Mouse (Mus musculus) left cerebral cortex, adult 8-10 months (tissue): ENCODE measurements around the gene Chd6. TPM values are rescaled to one million over a fixed set of nuclear protein-coding genes. Genes with fewer than 3 reads are reported as not detected.
A peak's percentile ranks its signal among the peaks of the same experiment; 100 is the strongest.
"Not testable (repeated sequence)": the region's sequence is repeated elsewhere in the genome, so short reads cannot be mapped to it uniquely, and the experiment has no call there.

Experiments
- DNase-seq, 2 experiments: peaks; one replicate each; pipeline ENCODE4 v3.0.0; 2022; ENCODE audit warnings: low spot score in 2 of 2
- total RNA-seq, 4 experiments: library from RNA; stranded (reverse); gene quantifications; 2 replicates each; pipeline ENCODE4 v1.2.4; 2022

Chd6 gene
- total RNA-seq, 4 experiments from 2014 or later = 62.9 to 77.7 (median 70.2) TPM

DNA sequence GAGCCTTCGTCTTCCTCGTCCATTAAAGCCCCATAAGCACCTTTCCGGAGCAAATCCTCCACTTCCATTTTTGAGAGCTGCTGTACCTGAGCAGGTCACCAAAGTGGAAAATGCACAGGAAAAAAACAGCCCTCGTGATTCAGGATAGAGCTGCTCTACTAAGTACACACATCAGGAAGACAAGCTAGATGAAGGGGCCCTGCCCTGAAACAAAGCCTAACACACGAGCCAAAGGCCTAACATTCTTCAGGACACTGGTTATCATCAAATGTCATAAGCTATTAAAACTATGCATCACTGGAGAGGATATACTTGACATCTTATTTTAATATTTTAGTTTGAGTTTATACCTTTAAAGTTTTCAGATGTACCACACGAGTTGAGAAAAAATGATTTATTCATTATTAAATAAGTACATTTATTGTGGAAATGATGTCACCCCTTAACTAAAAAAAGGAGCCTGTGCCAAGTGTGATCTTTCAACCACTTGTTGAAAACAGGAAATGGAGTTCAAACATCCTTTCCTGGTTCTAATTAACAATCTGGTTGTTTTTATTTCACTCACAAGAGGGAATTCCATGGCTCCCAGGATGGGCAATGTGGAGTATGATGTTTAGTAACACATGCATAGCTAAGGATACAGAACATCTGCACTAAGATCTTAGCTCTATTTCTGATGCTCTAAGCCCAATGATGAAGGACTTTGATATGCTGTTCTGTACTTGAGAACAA is 118.4 kb downstream of the Chd6 start:
- no peak for DNase-seq

DNA sequence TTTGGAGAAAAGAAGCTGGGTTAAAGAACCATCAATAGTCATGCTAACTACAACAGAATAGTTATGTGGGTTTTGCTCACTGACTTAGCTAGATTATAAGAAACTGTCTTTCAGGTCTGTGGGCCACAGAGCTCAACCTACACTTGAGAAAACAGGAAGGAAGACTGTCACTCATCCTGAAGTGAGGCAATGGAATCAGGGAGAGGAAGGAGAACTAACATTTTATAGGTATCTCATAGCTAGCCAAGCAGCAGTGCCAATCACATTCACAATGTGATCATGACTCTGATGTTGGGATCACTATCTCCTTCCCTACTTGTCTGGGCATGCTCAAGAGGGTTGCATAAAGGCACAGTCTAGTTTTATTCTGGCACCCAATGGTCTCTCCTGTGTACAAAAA is 121.4 kb downstream of the Chd6 start:
- DNase-seq = no peak

GRCm38 (mm10) chr2:160982636-160983035 is 126.2 kb downstream of the Chd6 start:
- DNase-seq = no peak

GRCm38 (mm10) chr2:160981791-160982190 is 127.1 kb downstream of the Chd6 start:
- no peak for DNase-seq

DNA sequence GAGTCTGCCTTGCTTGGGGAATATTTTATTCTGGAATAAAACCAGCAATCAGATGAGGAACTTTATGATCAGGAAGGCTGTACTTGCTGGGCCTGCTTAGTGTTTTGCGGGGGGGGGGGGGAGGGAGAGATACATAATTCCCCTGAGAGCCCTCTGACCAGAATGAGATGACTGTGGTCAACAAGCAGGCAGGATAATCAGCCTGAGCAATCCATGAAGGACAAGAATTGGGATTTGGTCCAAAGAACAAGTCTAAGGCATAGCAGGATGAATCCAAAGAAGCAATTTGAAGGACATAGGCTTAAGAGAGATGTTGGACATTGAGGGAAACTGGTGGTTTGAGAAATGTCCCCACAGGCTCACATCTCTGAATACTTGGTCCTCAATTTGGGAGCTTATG is 130.2 kb downstream of the Chd6 start:
- no peak for DNase-seq

DNA sequence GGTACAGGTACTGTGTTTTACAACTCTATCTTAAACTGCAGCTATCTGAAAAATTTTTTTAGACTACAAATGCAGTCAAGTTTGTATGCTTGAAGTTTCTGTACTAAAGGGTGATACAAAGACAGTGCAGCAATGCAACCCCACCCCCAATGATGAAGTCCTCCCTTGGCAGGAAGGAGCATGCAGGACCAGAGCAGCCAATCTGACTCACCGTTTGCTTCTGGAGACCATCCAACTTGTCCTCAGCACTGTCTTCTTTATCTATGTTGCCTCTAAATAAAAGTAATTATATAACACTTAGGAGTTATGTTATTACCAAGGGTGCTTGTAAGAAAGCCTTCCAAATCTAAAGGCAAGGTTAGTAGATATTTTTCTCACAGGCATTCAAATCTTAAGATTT is 131.6 kb downstream of the Chd6 start:
- peak in 1 of 2 experiments; percentile 46 for DNase-seq

- no peak for DNase-seq
Measured at GRCm38 (mm10) chr2:160973648-160974215, 135.1 kb downstream of the Chd6 start.

DNA sequence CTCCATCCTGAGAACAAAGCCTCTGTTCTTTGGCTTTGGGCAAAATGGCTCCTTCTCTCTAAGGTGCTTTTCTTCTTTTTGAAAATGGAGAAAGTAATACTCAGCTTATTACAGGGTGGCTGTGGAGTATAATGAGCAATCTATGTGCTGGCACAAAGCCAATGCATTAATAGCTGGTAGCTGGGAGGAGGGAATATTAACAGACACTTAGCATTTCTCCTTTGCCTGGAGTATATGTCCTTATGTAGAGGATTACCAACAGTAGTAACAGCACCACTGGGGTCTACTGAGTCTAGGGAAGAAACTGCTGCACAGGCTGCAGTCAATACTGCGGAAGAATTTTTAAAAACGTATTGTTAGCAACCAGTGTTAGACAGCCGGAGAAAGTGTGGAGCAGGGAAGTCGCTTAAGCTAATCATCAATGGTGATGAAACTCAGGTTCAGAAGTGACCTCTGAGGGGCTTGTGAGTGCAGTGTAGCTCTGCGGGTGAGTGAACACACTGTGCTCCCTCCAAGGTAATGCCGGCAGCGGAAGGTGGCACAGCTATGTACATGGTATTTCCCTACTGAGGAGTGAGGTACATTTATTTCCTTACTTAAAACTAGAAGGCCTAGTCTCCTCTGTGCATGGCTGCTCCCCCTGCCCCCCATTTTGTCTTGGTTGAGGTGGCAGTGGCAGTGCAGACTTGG is 136.6 kb downstream of the Chd6 start:
- DNase-seq = no peak

GRCm38 (mm10) chr2:160962149-160962548 is 146.7 kb downstream of the Chd6 start:
- DNase-seq = no peak

DNA sequence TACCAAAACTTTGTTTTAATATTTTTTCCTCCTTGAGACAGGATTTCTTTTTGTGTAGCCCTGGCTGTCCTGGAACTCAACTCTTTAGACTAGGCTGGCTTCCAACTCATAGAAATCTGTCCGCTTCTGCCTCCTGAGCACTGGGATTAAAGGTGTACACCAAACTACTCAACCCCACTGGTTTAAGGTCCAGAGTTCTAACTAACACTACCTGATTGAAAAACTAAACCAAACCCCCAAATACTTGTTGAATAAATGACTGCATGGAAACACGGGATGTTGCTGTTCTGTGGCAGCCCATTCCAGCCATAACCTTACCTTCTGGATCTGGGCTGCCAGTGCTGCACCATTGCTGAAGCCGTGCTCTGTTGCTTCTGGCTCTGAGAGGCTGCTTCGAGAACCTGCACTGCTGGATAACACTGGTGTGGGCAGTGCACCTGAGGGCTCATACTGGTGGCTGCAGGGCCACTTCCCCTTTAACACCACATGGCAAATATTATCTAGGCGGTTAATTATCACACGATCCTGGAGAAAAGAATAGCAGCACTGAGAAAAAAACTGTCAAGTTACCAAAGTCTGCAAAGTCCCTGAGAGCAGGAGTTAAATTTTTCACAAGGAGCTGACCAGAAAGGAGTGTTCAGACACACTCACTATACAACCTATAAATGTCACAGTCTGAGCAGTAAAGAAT is 147.8 kb downstream of the Chd6 start:
- no peak for DNase-seq

- no peak for DNase-seq
Measured at GRCm38 (mm10) chr2:160959901-160960300, 149.0 kb downstream of the Chd6 start.

DNA sequence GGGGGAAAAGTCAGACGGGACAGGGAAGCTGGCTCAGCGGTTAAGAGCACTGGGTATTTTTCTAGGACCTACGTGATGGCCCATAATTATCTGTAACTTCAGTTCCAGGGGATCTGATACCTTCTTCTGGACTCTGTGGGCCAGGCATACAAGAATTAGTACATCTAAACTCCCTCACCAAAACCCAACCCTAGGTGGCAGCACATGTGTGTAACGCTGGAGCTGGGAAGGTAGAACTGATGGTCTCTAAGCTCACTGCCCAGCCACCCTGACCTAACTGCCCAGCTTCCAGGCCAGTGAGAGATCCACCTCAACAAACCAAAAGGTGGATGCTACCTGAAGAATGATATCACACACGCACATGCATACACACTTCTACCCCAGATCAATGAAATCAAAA is 150.1 kb downstream of the Chd6 start:
- no peak for DNase-seq

- not testable (repeated sequence) for DNase-seq
Measured at GRCm38 (mm10) chr2:160957801-160958200, 151.1 kb downstream of the Chd6 start.

GRCm38 (mm10) chr2:160957307-160957706 is 151.6 kb downstream of the Chd6 start:
- DNase-seq = not testable (repeated sequence)

DNA sequence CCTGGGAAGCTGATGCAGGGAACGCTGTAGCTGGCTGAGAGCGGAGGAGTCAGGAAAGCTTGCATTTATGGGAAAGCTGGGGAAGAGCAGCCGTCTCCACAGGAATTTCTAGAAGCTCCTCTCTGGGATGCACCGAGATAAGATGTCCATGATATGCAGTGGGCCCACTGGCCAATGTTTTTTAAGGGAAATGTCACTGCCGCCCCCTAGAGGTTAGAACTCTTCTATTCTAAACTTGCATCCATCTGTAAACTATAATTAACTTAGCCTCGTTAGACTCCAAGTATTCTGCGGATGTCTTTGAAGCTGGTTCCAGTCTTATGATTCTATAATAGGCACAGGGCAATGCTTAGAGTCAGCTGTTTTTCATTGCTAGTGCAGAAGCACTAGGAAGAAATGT is 153.5 kb downstream of the Chd6 start:
- DNase-seq = peak in 1 of 2 experiments; percentile 46

DNA sequence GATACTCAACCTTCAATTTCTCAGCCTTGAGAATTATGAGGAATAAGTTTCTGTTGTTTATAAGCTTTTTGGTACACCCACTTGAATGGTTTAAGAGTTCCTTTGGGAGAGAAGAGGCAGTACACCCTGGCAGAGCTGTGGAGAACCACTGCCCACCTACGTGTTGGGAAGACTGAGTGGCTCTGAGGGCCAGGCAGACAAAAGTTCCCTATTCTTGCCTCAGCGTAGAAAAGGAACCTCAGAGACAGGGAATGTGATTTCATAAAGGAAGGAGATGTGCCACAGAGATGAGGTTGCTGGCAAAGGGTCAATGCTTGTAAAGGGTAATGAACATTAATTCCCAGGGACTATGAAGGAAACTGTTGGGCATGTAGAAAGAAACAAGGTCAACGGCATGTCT is 154.3 kb downstream of the Chd6 start:
- DNase-seq = no peak

- DNase-seq = no peak
Measured at GRCm38 (mm10) chr2:160953131-160953873, 155.6 kb downstream of the Chd6 start.

- no peak for DNase-seq
Measured at GRCm38 (mm10) chr2:160951595-160951994, 157.3 kb downstream of the Chd6 start.

GRCm38 (mm10) chr2:160942443-160942842 is 166.4 kb downstream of the Chd6 start:
- no peak for DNase-seq

DNA sequence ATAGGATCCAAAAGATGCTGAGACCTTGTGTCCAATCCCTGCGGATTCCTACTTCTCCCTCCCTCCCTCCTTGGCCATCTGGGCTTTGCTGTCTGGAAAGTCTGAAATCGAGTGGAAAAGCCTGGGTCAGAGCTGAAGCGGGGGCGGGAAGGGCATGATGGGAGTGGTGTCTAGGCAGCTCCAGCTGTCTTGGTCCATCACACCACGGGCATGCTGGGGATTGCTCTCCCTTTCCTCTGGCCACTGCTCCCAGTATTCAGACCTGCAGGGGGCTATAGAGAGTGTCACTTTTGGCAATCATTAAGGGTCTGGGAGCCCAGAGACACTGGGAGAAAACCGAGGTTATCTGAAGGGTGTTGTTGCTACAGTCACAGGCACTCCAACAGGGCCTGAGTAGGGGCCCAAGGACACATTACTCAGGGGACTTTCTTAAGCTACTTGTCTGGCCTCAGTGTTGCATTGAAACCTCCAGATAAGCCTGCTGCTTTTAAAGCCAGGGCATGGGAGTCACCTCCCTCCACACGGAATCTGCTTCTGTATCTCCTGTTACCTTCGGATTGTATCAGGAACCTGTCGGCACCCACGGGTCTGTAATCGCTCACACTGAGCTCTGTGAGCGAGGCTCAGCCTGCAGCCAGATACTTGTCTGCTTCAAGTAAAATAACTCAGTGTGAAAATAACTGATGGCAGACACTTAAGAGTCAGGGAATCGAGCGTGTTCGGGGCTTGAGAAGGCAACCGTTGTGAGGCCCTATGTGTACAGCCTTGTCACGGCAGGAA is 167.8 kb downstream of the Chd6 start:
- DNase-seq = no peak

- no peak for DNase-seq
Measured at GRCm38 (mm10) chr2:160934451-160934850, 174.4 kb downstream of the Chd6 start.
